Mouse (Mus musculus): ENCODE data around the gene Pou1f1. TPM values are rescaled to one million over a fixed set of nuclear protein-coding genes. Genes with fewer than 3 reads are reported as not detected.

Gene Pou1f1
- polyA plus RNA-seq, 1 experiment from 2014 or later, result not detected

DNA sequence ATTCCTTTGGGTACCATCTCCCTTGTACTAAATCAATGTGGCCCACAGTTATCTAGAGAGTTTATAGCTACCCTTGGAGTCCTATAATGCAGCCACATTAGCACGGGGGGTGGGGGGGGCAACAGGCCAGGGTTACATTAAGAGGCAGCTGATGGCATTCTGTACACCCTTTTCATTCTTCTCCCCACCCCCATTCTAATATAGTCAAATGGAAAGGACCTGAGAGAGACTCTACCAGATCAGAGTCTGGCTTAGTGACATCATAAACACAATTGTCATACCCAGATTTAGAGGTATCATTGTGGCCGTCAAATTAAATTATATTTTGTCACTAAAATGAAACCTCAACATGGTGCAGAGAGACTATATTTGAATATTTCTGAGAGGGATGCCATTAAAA lies 5.7 kb downstream of the Pou1f1 start:
- Histone ChIP-seq H3K9ac (replicated peaks) (no peak overlapping the region), H3K4me2 (ENCODE audit: low read depth, low read length) (no peak overlapping the region), H3K9me3 (ENCODE audit: low read length) (no peaks in the 10 kb centered on the region), H3K27ac (ENCODE audit: low read depth) (no peak overlapping the region), H3K36me3 (replicated peaks; ENCODE audit: insufficient read depth, low read length) (no peaks in the 10 kb centered on the region), H3K27me3 (ENCODE audit: insufficient read depth, low read length) (no peaks in the 10 kb centered on the region), H3K4me1 (ENCODE audit: insufficient read depth) (no peaks in the 10 kb centered on the region), H3K4me3 (ENCODE audit: low read depth, low read length) (no peak overlapping the region)
- 85% methylated on average over 2 of the region's 2 CpGs for WGBS (ENCODE audit: insufficient replicate concordance)
- DNase-seq (no peak), ATAC-seq (no peak)
- TF ChIP-seq EP300 (IDR thresholded peaks at IDR 0.05; ENCODE audit: low read depth) (no peak), CTCF (IDR thresholded peaks at IDR 0.05; ENCODE audit: low read depth) (no peak)

DNA sequence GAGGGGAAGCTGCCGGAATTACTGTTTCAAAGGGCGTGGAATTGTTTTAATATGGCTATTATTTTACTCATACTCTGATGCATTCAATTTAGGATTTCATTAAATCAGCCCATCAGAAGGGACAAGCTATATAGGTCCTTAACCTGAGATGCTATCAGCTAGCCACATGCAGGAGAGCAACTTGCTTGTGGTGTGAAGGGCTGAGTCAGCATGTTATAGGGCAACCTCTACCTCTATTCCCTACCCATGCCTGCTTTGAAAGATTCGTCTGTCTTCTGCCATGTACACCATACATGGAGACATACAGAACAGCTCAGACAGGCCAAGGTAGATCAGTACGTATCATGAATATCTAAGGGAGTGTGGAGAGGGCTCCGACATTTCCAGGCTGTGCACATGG lies 6.4 kb downstream of the Pou1f1 start:
- H3K4me1 ChIP-seq (ENCODE audit: insufficient read depth), result no peaks in the 10 kb centered on the region
- H3K27ac ChIP-seq (ENCODE audit: low read depth), result no peak overlapping the region
- H3K9me3 ChIP-seq (ENCODE audit: low read length), result no peaks in the 10 kb centered on the region
- 79% methylated on average over 5 of the region's 5 CpGs for WGBS (ENCODE audit: insufficient replicate concordance)
- no peak for DNase-seq
- ATAC-seq, result no peak
- TF ChIP-seq CTCF (IDR thresholded peaks at IDR 0.05; ENCODE audit: low read depth) (no peak), EP300 (IDR thresholded peaks at IDR 0.05; ENCODE audit: low read depth) (no peak)
- H3K27me3 ChIP-seq (ENCODE audit: insufficient read depth, low read length), result no peaks in the 10 kb centered on the region
- H3K4me2 ChIP-seq (ENCODE audit: low read depth, low read length), result no peak overlapping the region
- no peak overlapping the region for H3K9ac ChIP-seq (replicated peaks)
- no peak overlapping the region for H3K4me3 ChIP-seq (ENCODE audit: low read depth, low read length)
- no peaks in the 10 kb centered on the region for H3K36me3 ChIP-seq (replicated peaks; ENCODE audit: insufficient read depth, low read length)

DNA sequence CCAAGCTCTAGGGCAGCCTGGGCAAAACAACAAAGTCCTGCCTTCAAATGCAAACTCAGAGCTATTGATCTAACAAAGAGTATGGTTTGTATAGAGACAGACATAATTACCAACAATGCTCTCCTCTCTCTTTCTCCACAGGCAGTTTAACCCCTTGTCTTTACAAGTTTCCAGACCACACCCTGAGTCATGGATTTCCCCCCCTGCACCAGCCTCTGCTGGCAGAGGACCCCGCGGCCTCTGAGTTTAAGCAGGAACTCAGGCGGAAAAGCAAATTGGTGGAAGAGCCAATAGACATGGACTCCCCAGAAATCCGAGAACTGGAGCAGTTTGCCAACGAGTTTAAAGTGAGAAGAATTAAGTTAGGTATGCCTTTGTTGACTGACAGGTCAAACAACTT lies 9.3 kb downstream of the Pou1f1 start:
- Histone ChIP-seq H3K4me1 (ENCODE audit: insufficient read depth) (no peaks in the 10 kb centered on the region), H3K4me2 (ENCODE audit: low read depth, low read length) (no peak overlapping the region), H3K4me3 (ENCODE audit: low read depth, low read length) (no peak overlapping the region), H3K27ac (ENCODE audit: low read depth) (no peak overlapping the region), H3K27me3 (ENCODE audit: insufficient read depth, low read length) (no peaks in the 10 kb centered on the region), H3K9me3 (ENCODE audit: low read length) (no peaks in the 10 kb centered on the region), H3K36me3 (replicated peaks; ENCODE audit: insufficient read depth, low read length) (no peaks in the 10 kb centered on the region), H3K9ac (replicated peaks) (no peak overlapping the region)
- no peak for ATAC-seq
- no peak for TF ChIP-seq EP300 (IDR thresholded peaks at IDR 0.05; ENCODE audit: low read depth)
- TF ChIP-seq CTCF (IDR thresholded peaks at IDR 0.05; ENCODE audit: low read depth), result no peak
- no peak for DNase-seq
- 39% methylated on average over 5 of the region's 5 CpGs for WGBS (ENCODE audit: insufficient replicate concordance)

DNA sequence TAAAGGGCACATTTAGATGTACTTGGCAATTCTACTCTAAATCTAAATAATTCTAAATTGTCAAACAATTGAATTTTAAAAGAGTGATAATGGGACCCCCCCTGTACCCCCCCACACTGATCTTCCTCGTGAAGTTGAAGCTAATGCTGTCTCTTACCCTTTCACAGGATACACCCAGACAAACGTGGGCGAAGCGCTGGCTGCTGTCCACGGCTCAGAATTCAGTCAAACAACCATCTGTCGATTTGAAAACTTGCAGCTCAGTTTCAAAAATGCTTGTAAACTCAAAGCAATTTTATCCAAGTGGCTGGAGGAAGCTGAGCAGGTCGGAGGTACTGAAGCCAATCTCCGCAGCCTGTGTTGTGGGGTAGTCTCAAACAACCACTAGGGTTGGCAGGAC lies 11.4 kb downstream of the Pou1f1 start:
- Histone ChIP-seq H3K4me2 (ENCODE audit: low read depth, low read length) (no peak overlapping the region), H3K9ac (replicated peaks) (no peak overlapping the region), H3K9me3 (ENCODE audit: low read length) (no peaks in the 10 kb centered on the region), H3K4me1 (ENCODE audit: insufficient read depth) (no peaks in the 10 kb centered on the region), H3K36me3 (replicated peaks; ENCODE audit: insufficient read depth, low read length) (no peaks in the 10 kb centered on the region), H3K27ac (ENCODE audit: low read depth) (no peak overlapping the region), H3K27me3 (ENCODE audit: insufficient read depth, low read length) (no peaks in the 10 kb centered on the region), H3K4me3 (ENCODE audit: low read depth, low read length) (no peak overlapping the region)
- DNase-seq (no peak), ATAC-seq (no peak)
- no peak for TF ChIP-seq CTCF (IDR thresholded peaks at IDR 0.05; ENCODE audit: low read depth)
- no peak for TF ChIP-seq EP300 (IDR thresholded peaks at IDR 0.05; ENCODE audit: low read depth)
- WGBS (ENCODE audit: insufficient replicate concordance), result 67% methylated on average over 8 of the region's 8 CpGs

DNA sequence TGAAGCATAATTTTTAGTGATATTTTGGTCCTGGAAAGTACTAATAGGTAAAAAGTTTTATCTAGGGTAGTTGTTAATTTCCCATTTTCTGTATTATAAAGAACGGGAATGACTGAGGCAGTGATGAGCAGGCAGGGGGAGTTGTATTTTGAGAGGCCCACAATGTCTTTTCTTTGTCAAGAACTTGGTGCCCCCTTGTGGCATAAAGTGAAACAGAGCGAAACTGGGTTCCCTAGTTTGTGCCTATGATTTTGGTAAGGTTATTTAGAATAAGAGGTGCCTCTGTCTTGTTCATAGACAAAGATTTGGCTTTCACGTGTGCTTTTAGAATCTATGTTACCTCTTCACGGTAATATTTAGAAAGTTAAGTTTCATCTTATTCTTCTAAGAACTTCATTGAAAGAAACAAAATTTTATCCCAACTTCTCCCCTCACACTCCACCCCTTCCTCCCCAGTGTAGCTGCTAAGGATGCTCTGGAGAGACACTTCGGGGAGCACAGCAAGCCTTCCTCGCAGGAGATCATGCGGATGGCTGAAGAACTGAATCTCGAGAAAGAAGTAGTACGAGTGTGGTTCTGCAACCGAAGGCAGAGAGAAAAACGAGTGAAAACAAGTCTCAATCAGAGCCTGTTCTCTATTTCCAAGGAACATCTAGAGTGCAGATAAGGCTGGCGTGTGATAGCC lies 13.1 kb downstream of the Pou1f1 start:
- TF ChIP-seq EP300 (IDR thresholded peaks at IDR 0.05; ENCODE audit: low read depth) (no peak), CTCF (IDR thresholded peaks at IDR 0.05; ENCODE audit: low read depth) (peak; percentile 56)
- Histone ChIP-seq H3K27ac (ENCODE audit: low read depth) (no peak overlapping the region), H3K9me3 (ENCODE audit: low read length) (no peaks in the 10 kb centered on the region), H3K27me3 (ENCODE audit: insufficient read depth, low read length) (no peaks in the 10 kb centered on the region), H3K4me2 (ENCODE audit: low read depth, low read length) (no peak overlapping the region), H3K9ac (replicated peaks) (no peak overlapping the region), H3K36me3 (replicated peaks; ENCODE audit: insufficient read depth, low read length) (no peaks in the 10 kb centered on the region), H3K4me3 (ENCODE audit: low read depth, low read length) (no peak overlapping the region), H3K4me1 (ENCODE audit: insufficient read depth) (no peaks in the 10 kb centered on the region)
- 26% methylated on average over 12 of the region's 12 CpGs for WGBS (ENCODE audit: insufficient replicate concordance)
- ATAC-seq (no peak), DNase-seq (no peak)

DNA sequence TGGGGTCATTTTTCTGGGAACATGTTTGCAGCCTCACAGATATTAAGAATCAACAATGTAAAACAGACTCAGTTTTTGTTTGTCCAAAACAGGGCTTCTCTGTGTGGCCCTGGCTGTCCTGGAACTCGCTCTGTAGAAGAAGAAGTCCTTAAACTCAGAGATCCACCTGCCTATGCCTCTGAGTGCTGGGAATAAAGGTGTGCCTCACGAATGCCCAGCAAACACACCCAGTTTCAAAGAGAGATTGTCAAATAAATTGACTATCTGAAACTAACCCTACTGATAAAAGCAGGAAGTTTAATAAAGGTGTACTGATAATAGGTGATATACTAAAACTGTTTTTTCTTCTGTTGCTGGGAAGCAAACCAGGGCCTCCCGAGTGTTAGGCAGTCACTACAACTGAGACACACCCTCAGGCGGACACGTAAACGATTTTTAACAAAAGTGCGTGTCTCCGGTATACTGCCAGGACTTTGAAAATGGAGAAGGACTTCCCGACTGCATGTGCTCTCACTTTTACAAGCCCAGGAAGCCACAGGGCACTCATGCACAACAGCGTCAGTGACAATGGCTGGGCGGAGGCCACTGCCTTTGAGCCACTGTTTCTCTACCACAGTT lies 23.5 kb downstream of the Pou1f1 start:
- Histone ChIP-seq H3K36me3 (replicated peaks; ENCODE audit: insufficient read depth, low read length) (peaks cover 28% of the 10 kb centered on the region), H3K27ac (ENCODE audit: low read depth) (no peak overlapping the region), H3K9me3 (ENCODE audit: low read length) (no peaks in the 10 kb centered on the region), H3K4me2 (ENCODE audit: low read depth, low read length) (no peak overlapping the region), H3K4me1 (ENCODE audit: insufficient read depth) (no peaks in the 10 kb centered on the region), H3K9ac (replicated peaks) (no peak overlapping the region), H3K4me3 (ENCODE audit: low read depth, low read length) (no peak overlapping the region), H3K27me3 (ENCODE audit: insufficient read depth, low read length) (no peaks in the 10 kb centered on the region)
- no peak for DNase-seq
- no peak for TF ChIP-seq EP300 (IDR thresholded peaks at IDR 0.05; ENCODE audit: low read depth)
- no peak for TF ChIP-seq CTCF (IDR thresholded peaks at IDR 0.05; ENCODE audit: low read depth)
- WGBS (ENCODE audit: insufficient replicate concordance), result 85% methylated on average over 11 of the region's 11 CpGs
- ATAC-seq, result no peak

Data from liver, postnatal 0 days (tissue).